Mouse (Mus musculus): ENCODE data around the gene Tead2. TPM values are rescaled to one million over a fixed set of nuclear protein-coding genes. Genes with fewer than 3 reads are reported as not detected.
A peak's percentile ranks its signal among the peaks of the same experiment; 100 is the strongest.
"Not testable (repeated sequence)": the region's sequence is repeated elsewhere in the genome, so short reads cannot be mapped to it uniquely, and the experiment has no call there.

The Tead2 gene
- polyA plus RNA-seq, 1 experiment from 2014 or later, result 20.2 TPM

- WGBS (ENCODE audit: insufficient replicate concordance), result 47% methylated on average over 1 of the region's 1 CpGs
- H3K4me3 ChIP-seq (ENCODE audit: low read depth, low read length); DNase-seq; H3K9ac ChIP-seq (replicated peaks); H3K4me1 ChIP-seq (ENCODE audit: insufficient read depth); ATAC-seq; H3K4me2 ChIP-seq (ENCODE audit: low read depth, low read length); H3K36me3 ChIP-seq (replicated peaks; ENCODE audit: insufficient read depth, low read length); H3K27ac ChIP-seq (ENCODE audit: low read depth): not testable (repeated sequence)
- Histone ChIP-seq H3K9me3 (ENCODE audit: low read length) (peaks cover 19% of the 10 kb centered on the region), H3K27me3 (ENCODE audit: insufficient read depth, low read length) (peaks cover 68% of the 10 kb centered on the region)
- TF ChIP-seq CTCF (IDR thresholded peaks at IDR 0.05; ENCODE audit: low read depth), result peak; percentile 59
These were observed 41.8 kb upstream of the Tead2 start for GRCm38 (mm10) chr7:45173772-45174171.

GRCm38 (mm10) chr7:45174567-45175280 lies 40.8 kb upstream of the Tead2 start:
- no peak for TF ChIP-seq EP300 (IDR thresholded peaks at IDR 0.05; ENCODE audit: low read depth)
- TF ChIP-seq CTCF (IDR thresholded peaks at IDR 0.05; ENCODE audit: low read depth), result no peak
- Histone ChIP-seq H3K4me1 (ENCODE audit: insufficient read depth) (no peaks in the 10 kb centered on the region), H3K9me3 (ENCODE audit: low read length) (peaks cover 10% of the 10 kb centered on the region), H3K4me3 (ENCODE audit: low read depth, low read length) (no peak overlapping the region), H3K27me3 (ENCODE audit: insufficient read depth, low read length) (peaks cover 68% of the 10 kb centered on the region), H3K9ac (replicated peaks) (no peak overlapping the region), H3K27ac (ENCODE audit: low read depth) (no peak overlapping the region), H3K4me2 (ENCODE audit: low read depth, low read length) (no peak overlapping the region), H3K36me3 (replicated peaks; ENCODE audit: insufficient read depth, low read length) (no peaks in the 10 kb centered on the region)
- ATAC-seq, result no peak
- WGBS (ENCODE audit: insufficient replicate concordance), result 6% methylated on average over 29 of the region's 29 CpGs
- no peak for DNase-seq

GRCm38 (mm10) chr7:45175398-45175797 lies 40.2 kb upstream of the Tead2 start:
- Histone ChIP-seq H3K9me3 (ENCODE audit: low read length) (peaks cover 3% of the 10 kb centered on the region), H3K9ac (replicated peaks) (no peak overlapping the region), H3K4me1 (ENCODE audit: insufficient read depth) (no peaks in the 10 kb centered on the region), H3K4me3 (ENCODE audit: low read depth, low read length) (no peak overlapping the region), H3K27ac (ENCODE audit: low read depth) (no peak overlapping the region), H3K36me3 (replicated peaks; ENCODE audit: insufficient read depth, low read length) (no peaks in the 10 kb centered on the region), H3K4me2 (ENCODE audit: low read depth, low read length) (no peak overlapping the region), H3K27me3 (ENCODE audit: insufficient read depth, low read length) (peaks cover 74% of the 10 kb centered on the region)
- TF ChIP-seq EP300 (IDR thresholded peaks at IDR 0.05; ENCODE audit: low read depth), result no peak
- no peak for TF ChIP-seq CTCF (IDR thresholded peaks at IDR 0.05; ENCODE audit: low read depth)
- WGBS (ENCODE audit: insufficient replicate concordance), result 5% methylated on average over 13 of the region's 13 CpGs
- ATAC-seq (no peak), DNase-seq (no peak)

- Histone ChIP-seq H3K4me2 (ENCODE audit: low read depth, low read length) (no peak overlapping the region), H3K9ac (replicated peaks) (no peak overlapping the region), H3K27me3 (ENCODE audit: insufficient read depth, low read length) (peaks cover 80% of the 10 kb centered on the region), H3K9me3 (ENCODE audit: low read length) (peaks cover 3% of the 10 kb centered on the region), H3K4me3 (ENCODE audit: low read depth, low read length) (no peak overlapping the region), H3K36me3 (replicated peaks; ENCODE audit: insufficient read depth, low read length) (no peaks in the 10 kb centered on the region), H3K4me1 (ENCODE audit: insufficient read depth) (no peaks in the 10 kb centered on the region), H3K27ac (ENCODE audit: low read depth) (no peak overlapping the region)
- TF ChIP-seq CTCF (IDR thresholded peaks at IDR 0.05; ENCODE audit: low read depth), result no peak
- TF ChIP-seq EP300 (IDR thresholded peaks at IDR 0.05; ENCODE audit: low read depth), result no peak
- ATAC-seq, result no peak
- no peak for DNase-seq
- 3% methylated on average over 23 of the region's 23 CpGs for WGBS (ENCODE audit: insufficient replicate concordance)
These were observed 39.6 kb upstream of the Tead2 start for GRCm38 (mm10) chr7:45175929-45176328.

- WGBS (ENCODE audit: insufficient replicate concordance), result 4% methylated on average over 27 of the region's 31 CpGs
- TF ChIP-seq EP300 (IDR thresholded peaks at IDR 0.05; ENCODE audit: low read depth) (no peak), CTCF (IDR thresholded peaks at IDR 0.05; ENCODE audit: low read depth) (no peak)
- no peak for ATAC-seq
These were observed 39.2 kb upstream of the Tead2 start for GRCm38 (mm10) chr7:45176356-45176755.

GRCm38 (mm10) chr7:45178550-45178949 lies 37.0 kb upstream of the Tead2 start:
- H3K9me3 ChIP-seq (ENCODE audit: low read length), result no peaks in the 10 kb centered on the region
- H3K9ac ChIP-seq (replicated peaks), result no peak overlapping the region
- no peaks in the 10 kb centered on the region for H3K36me3 ChIP-seq (replicated peaks; ENCODE audit: insufficient read depth, low read length)
- peaks cover 7% of the 10 kb centered on the region for H3K4me1 ChIP-seq (ENCODE audit: insufficient read depth)
- no peak overlapping the region for H3K4me3 ChIP-seq (ENCODE audit: low read depth, low read length)
- 21% methylated on average over 7 of the region's 7 CpGs for WGBS (ENCODE audit: insufficient replicate concordance)
- DNase-seq (peak; percentile 38), ATAC-seq (no peak)
- TF ChIP-seq CTCF (IDR thresholded peaks at IDR 0.05; ENCODE audit: low read depth), result no peak
- no peak for TF ChIP-seq EP300 (IDR thresholded peaks at IDR 0.05; ENCODE audit: low read depth)
- no peak overlapping the region for H3K27ac ChIP-seq (ENCODE audit: low read depth)
- peaks cover 96% of the 10 kb centered on the region for H3K27me3 ChIP-seq (ENCODE audit: insufficient read depth, low read length)
- no peak overlapping the region for H3K4me2 ChIP-seq (ENCODE audit: low read depth, low read length)

More at GRCm38 (mm10) chr7:45176356-45176755, 39.2 kb upstream of the Tead2 start:
- Histone ChIP-seq H3K4me1 (ENCODE audit: insufficient read depth) (no peaks in the 10 kb centered on the region; the same call in 1 of the 2 replicates), H3K9me3 (ENCODE audit: low read length) (peaks cover 3% of the 10 kb centered on the region), H3K27ac (ENCODE audit: low read depth) (no peak overlapping the region), H3K27me3 (ENCODE audit: insufficient read depth, low read length) (peaks cover 84% of the 10 kb centered on the region), H3K4me3 (ENCODE audit: low read depth, low read length) (no peak overlapping the region), H3K4me2 (ENCODE audit: low read depth, low read length) (no peak overlapping the region), H3K36me3 (replicated peaks; ENCODE audit: insufficient read depth, low read length) (no peaks in the 10 kb centered on the region), H3K9ac (replicated peaks) (no peak overlapping the region)
- DNase-seq, result no peak

All from liver, postnatal 0 days (tissue).